Mouse (Mus musculus) retina, postnatal 7 days (tissue): Measurements from ENCODE around the gene Sik1.
"Not testable (repeated sequence)": the region's sequence is repeated elsewhere in the genome, so short reads cannot be mapped to it uniquely, and the experiment has no call there.

Experiments used
- DNase-seq: peaks from one replicate; pipeline ENCODE4 v3.0.0-alpha.2; 2012; ENCODE audit warnings: low read depth, low spot score

Sik1 gene

GRCm38 (mm10) chr17:31855597-31856518 lies at the start of gene Sik1:
Gene Sik1 (minus strand): TSS chr17:31855804.
- DNase-seq: peak; percentile 96

GRCm38 (mm10) chr17:31905201-31905790 lies 49.7 kb upstream of the Sik1 start:
- DNase-seq: no peak

GRCm38 (mm10) chr17:31904036-31904435 lies 48.4 kb upstream of the Sik1 start:
- DNase-seq: no peak

GRCm38 (mm10) chr17:31902630-31903198 lies 47.1 kb upstream of the Sik1 start:
- no peak for DNase-seq

- DNase-seq: no peak
Measured at GRCm38 (mm10) chr17:31901461-31902204, 46.0 kb upstream of the Sik1 start.

- DNase-seq: no peak
Measured at GRCm38 (mm10) chr17:31898941-31899340, 43.3 kb upstream of the Sik1 start.

- DNase-seq: no peak
Measured at GRCm38 (mm10) chr17:31897186-31897793, 41.7 kb upstream of the Sik1 start.

- no peak for DNase-seq
Measured at GRCm38 (mm10) chr17:31896751-31897150, 41.1 kb upstream of the Sik1 start.

GRCm38 (mm10) chr17:31896311-31896710 lies 40.7 kb upstream of the Sik1 start:
- no peak for DNase-seq

- no peak for DNase-seq
Measured at GRCm38 (mm10) chr17:31893371-31894060, 37.9 kb upstream of the Sik1 start.

GRCm38 (mm10) chr17:31892750-31893149 lies 37.1 kb upstream of the Sik1 start:
- no peak for DNase-seq

- DNase-seq: no peak
Measured at GRCm38 (mm10) chr17:31891858-31892257, 36.3 kb upstream of the Sik1 start.

GRCm38 (mm10) chr17:31890311-31890951 lies 34.8 kb upstream of the Sik1 start:
- DNase-seq: no peak

GRCm38 (mm10) chr17:31889446-31890201 lies 34.0 kb upstream of the Sik1 start:
- DNase-seq: no peak

- DNase-seq: no peak
Measured at GRCm38 (mm10) chr17:31888540-31888939, 32.9 kb upstream of the Sik1 start.

- DNase-seq: not testable (repeated sequence)
Measured at GRCm38 (mm10) chr17:31884676-31885075, 29.1 kb upstream of the Sik1 start.

GRCm38 (mm10) chr17:31879406-31879805 lies 23.8 kb upstream of the Sik1 start:
- no peak for DNase-seq

GRCm38 (mm10) chr17:31877650-31878141 lies 22.1 kb upstream of the Sik1 start:
- no peak for DNase-seq

GRCm38 (mm10) chr17:31877181-31877581 lies 21.6 kb upstream of the Sik1 start:
- no peak for DNase-seq
